Mouse (Mus musculus) monocyte, adult 2 months (primary cell): Measurements from ENCODE around the gene Nsmce1.
A peak's percentile ranks its signal among the peaks of the same experiment; 100 is the strongest.

Experiments
- DNase-seq, 2 experiments: peaks; one replicate each; pipeline ENCODE4 v3.0.0; 2022; ENCODE audit warnings: low spot score in 2 of 2, low read depth in 1 of 2

Gene Nsmce1

GRCm38 (mm10) chr7:125491760-125492159 is 364 bp upstream of the Nsmce1 start:
- no peak for DNase-seq

GRCm38 (mm10) chr7:125489636-125490035 is 1.8 kb downstream of the Nsmce1 start:
- no peak for DNase-seq

DNA sequence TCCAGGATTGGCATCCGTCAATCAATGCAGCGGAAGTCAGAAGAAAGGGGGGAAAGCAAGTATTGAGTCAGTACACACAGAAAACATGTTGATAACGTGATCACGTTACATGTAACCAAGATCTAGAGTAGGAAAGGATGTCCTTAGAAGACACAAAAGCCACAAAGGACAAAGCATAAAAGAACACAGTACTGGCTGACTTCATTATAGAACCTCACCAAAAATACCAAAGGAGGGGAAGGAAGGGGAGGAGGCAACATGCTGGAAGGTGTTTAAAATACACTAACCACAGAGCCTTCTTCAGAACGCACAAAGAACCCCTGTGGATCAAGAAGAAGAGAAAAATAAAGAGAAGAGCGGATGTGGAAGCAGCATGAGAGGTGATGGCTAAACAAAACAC is 2.7 kb downstream of the Nsmce1 start:
- DNase-seq = no peak

- no peak for DNase-seq
Observed at GRCm38 (mm10) chr7:125487126-125487525, 4.3 kb downstream of the Nsmce1 start.

DNA sequence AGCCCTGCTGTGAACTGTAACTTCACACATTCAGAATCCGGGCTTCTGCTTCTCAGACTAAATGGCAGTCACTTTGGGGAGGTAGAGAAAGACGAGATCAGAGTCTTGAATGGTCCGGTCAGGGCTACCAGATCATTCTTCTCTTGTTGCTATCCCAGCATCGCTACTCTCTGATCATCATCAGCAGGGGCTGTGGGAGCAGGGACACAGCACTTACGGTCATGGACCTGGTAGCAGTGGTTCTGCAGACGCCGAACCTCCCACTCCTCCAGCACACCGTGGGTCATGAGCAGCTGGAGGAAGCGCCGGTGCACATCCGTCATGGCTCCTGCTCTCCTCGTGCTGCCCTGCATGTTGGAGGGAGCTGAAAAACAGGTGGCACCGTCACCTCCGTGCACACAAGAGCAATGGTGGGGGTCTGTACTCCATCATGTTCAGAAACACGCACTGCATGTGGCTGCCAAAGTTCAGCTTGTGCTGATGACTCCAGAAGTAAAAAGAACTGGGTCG is 5.2 kb downstream of the Nsmce1 start:
- DNase-seq = no peak

- DNase-seq = no peak
Observed at GRCm38 (mm10) chr7:125484791-125485190, 6.6 kb downstream of the Nsmce1 start.

DNA sequence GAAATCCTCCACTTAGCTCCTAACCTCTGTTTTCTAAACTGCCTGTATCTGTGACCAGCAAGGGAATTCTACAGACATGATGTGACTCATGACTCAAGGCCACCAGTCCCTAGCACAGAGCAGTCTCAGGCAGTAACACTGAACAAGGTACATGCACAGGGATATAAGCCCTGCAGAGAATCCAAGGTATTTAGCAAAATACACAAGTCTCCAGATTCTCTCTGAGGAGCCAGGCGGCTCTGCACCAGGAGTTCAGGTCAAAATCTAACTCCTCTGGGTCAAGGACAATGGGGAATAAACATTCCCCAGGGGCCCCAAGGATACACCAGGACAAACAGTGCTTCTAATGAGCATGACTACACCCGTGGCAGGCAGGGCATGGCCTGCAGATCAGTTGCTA is 8.5 kb downstream of the Nsmce1 start:
- DNase-seq = no peak

- DNase-seq = no peak
Observed at GRCm38 (mm10) chr7:125482339-125482738, 9.1 kb downstream of the Nsmce1 start.

- no peak for DNase-seq
Observed at GRCm38 (mm10) chr7:125480518-125480917, 10.9 kb downstream of the Nsmce1 start.

DNA sequence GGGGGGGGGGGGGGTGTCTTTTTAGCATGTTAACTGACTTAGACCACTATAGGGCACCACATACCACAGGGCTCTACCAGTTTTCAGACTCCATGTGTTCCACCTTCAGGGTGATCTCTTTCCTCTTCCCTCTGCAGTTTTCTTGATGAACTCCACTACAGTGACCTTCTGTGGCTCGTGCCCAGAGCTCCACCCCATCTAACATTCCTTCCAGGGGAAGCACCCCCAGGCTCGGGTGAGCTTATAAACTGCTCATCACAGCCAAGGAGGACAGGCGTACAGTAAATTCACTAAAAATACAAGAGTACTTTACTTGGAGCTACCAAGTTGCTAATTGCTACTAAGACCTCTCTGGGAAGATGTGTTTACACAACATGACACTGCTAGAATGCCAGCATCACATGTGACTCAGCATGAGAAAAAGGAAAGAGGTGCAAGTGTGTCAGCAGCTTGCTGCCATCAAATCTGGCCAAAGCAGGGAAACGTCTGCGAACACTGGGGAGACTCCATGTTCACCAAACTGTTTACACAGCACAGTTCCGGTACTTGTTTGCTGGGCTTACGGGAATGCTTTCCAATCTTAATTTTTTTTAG is 12.9 kb downstream of the Nsmce1 start:
- DNase-seq = no peak

DNA sequence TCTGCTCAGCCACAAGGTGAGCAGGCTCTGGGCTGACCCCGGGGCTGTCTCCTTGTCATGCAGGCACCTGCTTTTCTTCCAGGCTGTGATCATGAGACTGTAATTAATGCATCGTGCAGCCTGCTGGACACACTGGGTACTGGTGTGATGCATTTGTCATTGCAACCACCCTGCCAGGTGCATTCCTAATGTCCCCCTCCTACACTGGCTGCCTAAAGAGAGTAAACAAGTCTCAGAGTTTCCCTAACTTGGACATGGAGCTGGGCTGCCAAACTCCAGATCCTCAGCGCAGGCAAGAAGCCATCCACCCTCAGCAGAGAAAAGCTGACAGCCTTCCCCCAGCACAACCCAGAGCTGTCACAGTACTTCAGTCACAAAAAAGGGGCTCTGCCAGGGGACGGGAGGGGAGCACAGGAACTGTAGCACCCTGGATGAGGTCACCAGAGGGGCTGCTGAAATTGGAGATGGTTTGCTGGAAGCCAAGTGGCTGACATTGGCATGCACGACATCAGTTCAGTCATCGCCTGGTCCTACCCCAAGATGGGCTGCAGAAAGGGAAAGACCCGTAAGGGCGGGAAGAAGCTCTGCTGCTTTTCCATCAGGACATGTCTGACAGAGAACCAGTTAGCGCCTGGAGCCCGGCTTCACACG is 15.7 kb downstream of the Nsmce1 start:
- DNase-seq = no peak

DNA sequence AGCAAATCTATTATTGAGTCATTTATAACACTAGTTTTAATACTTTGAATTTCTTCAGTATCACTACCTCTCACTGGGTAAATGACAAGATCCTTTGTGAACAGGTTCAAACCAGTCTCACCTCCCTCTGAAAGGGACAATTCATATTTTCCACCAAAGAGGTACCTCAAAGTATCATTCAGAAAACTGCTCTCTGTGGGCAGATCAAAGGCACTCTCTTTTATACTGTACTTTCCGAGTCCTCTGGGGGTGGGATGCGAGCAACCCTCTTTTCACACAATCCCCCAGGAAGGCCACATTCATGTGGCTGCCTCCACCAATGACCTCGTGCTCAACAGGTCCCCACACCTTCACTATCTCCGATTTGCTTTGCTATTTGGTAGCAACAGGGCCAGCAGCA is 16.9 kb downstream of the Nsmce1 start:
- no peak for DNase-seq

DNA sequence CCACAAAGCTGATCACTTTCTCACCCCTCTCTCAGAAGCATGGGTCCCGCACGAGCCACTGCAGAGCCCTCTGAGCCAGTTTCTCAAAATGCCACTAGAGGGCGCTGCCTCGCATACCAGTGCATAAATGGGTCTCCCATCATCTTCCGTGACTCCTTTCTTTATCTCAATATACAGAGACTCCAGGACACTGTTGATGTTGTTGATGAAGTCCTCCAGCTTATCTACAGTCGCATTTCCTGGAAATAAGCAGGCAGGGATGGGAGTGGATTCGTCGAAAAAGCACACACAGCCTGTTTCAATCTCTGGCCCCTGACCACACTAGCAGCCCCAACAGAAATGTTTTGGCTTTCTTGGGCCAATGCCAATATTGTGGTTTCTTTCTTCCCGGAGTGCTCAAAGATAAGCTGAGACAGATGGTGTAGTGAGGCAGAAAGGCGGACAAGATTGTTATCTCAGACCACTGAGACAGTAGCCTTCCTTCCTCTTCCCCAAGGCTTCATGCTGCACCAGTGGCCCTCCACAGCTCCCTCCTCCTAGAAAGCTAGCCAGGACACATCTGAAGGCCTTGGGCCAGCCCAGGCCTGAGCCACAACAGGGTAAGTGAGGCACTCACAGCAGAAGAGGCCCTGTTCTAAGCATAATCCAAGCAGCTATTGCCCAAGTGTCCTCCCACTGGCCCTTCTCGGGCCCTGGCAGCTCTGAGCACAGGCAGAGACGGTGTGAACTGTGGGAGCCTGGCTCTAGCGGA is 19.2 kb downstream of the Nsmce1 start:
- DNase-seq = peak in 1 of 2 experiments; percentile 56

DNA sequence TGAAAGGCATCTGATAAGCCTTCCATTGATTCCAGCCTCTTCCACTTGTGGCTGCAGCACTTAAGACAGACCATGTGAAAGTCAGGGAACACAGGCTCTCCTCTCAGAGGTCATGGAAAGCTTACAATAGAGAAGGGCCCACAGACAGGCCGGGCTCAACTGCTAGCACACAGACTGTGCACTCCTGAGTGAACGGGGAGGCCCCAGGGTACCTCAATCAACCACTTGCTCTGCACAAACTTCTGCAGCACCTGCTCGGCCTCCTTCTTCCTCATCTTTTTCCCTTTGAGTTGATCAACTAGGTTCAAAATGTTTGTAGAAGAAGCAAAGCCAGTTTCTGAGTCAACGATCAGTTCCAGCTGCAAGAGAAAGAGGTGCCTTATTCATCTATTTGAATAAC is 20.5 kb downstream of the Nsmce1 start:
- DNase-seq = no peak

DNA sequence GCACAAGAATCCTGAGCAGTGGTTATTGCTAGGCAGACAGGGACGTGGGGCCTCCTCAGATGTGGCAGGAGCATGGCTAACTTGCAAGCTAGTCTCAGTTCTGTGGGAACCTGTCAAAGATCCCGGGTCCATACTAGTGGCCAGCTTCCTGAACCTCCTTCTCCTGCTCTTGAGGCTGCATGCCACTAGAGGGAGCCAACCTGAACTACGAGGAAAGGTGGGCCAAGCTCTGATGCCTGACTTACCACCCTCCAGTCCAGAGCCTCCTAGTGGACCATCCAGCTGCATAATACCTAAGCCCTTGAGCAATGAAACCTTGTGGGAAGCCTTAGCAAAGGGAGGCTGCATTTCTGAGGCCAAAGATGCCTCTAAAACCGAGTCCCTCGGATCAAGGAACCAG is 21.5 kb downstream of the Nsmce1 start:
- peak in 1 of 2 experiments; percentile 44 for DNase-seq

DNA sequence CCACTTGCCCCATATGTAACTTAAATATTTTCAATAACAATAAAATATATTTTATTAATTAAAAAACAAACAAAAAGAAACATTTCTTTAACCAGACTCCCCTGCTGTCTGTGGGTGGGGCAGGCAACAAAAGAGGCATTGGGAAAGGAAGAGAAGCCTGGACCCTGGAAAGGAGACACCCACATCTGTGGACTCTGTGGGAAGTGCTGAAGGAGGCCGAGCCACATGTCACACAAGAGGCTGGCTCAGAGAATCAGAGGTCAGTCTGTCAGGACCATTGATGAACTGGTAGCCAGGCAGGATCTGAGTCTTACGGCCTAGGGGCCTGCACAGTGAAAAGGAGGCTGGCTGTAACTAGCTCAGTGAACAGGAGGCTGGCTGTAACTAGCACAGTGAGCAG is 29.2 kb downstream of the Nsmce1 start:
- DNase-seq = no peak

DNA sequence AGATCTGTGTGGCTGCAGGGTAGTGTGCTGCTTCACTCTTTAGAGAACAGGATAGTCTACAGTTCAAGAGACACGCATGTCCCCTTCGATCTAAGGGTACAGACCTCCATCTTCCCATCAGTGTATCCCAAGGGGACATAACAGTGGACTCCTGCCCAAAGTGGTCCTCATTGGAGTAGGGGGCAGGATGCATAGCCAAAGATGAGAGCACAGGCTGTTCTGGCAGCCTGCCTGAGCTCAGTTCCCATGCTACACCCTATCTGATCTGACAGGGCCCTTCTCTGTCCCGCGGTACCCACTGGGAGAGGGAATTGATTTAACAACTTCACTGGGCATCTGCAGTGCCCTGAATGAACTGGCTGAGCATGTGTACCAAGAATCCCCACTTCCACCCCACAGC is 37.7 kb downstream of the Nsmce1 start:
- no peak for DNase-seq

DNA sequence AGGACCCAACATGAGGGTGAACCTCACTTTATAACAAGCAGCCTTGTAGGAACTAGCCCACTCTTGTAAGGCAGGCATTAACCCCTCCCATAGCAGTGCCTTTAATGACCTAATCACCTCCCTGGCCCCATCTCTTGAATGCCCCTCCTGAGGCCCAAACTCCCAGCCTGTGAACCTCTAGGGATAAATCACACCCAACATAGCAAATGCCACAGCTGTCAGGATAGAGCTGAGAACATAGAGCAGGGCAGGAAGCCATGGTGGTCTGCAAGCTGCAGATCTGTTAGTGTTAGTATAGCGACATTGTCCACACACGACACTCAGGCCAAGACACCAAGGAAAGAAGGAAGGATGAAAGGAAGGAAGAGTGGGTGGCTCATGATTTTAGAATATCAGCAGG is 40.3 kb downstream of the Nsmce1 start:
- no peak for DNase-seq

- no peak for DNase-seq
Observed at GRCm38 (mm10) chr7:125450678-125451077, 40.7 kb downstream of the Nsmce1 start.

GRCm38 (mm10) chr7:125444464-125445401 is 46.7 kb downstream of the Nsmce1 start, which contains the start of gene Kdm8:
TSS of gene Kdm8 (plus strand) at chr7:125444676.
- peak; percentile 73 to 87 for DNase-seq

GRCm38 (mm10) chr7:125444076-125444463 is 47.3 kb downstream of the Nsmce1 start:
- no peak for DNase-seq
